Mouse (Mus musculus) midbrain, embryonic 13.5 days (tissue): ENCODE measurements around the gene Lrrc4b. TPM values are rescaled to one million over a fixed set of nuclear protein-coding genes. Genes with fewer than 3 reads are reported as not detected.

ENCODE experiments used
- ATAC-seq: fragments of 200-750 bp; cut with Nextera tagmentation; 2 replicates; pipeline ENCODE4 v1.8.0; 2017; ENCODE audit warnings: mild to moderate bottlenecking, moderate TSS enrichment, moderate library complexity
- H3K27ac ChIP-seq: fragments of 300-500 bp; sonication (generic); 2 replicates; pipeline ENCODE4 v1.5.1; 2015; ENCODE audit warnings: inconsistent platforms, mild to moderate bottlenecking, moderate library complexity
- H3K27me3 ChIP-seq: fragments of 300-500 bp; sonication (generic); 2 replicates; pipeline ENCODE4 v1.6.1; 2015; ENCODE audit warnings: mild to moderate bottlenecking, inconsistent platforms
- H3K36me3 ChIP-seq: fragments of 300-500 bp; sonication (generic); 2 replicates; pipeline ENCODE4 v1.6.1; 2015; ENCODE audit warnings: mild to moderate bottlenecking, inconsistent platforms
- H3K4me1 ChIP-seq: fragments of 300-500 bp; sonication (generic); replicated peaks from 2 replicates; pipeline ENCODE4 v1.6.1; 2015; ENCODE audit warnings: inconsistent platforms
- H3K4me2 ChIP-seq: fragments of 300-500 bp; sonication (generic); replicated peaks from 2 replicates; pipeline ENCODE4 v1.6.1; 2015; ENCODE audit warnings: moderate library complexity, mild to moderate bottlenecking, inconsistent platforms
- H3K4me3 ChIP-seq: fragments of 300-500 bp; sonication (generic); replicated peaks from 2 replicates; pipeline ENCODE4 v1.5.1; 2015; ENCODE audit warnings: mild to moderate bottlenecking, inconsistent platforms
- H3K9ac ChIP-seq: fragments of 300-500 bp; sonication (generic); replicated peaks from 2 replicates; pipeline ENCODE4 v1.6.1; 2015; ENCODE audit warnings: mild to moderate bottlenecking, inconsistent platforms
- H3K9me3 ChIP-seq: fragments of 300-500 bp; sonication (generic); 2 replicates; pipeline ENCODE4 v1.6.1; 2016; ENCODE audit warnings: mild to moderate bottlenecking, inconsistent platforms
- WGBS: fragments of 180-500 bp; shearing (Covaris S2); methylation state at CpG from one replicate; pipeline ENCODE4 v1.1.7; 2015; 5-methylcytosine and 5-hydroxymethylcytosine counted together
- microRNA-seq: library from miRNA; unstranded; fragments of <30 nt; microRNA quantifications from one replicate; pipeline ENCODE4, GENCODE M21; 2016
- polyA plus RNA-seq: library from polyadenylated mRNA; unstranded; fragments of >200 nt; fragmentation: Nextera tagmentation; extraction: Ambion mirVana; gene quantifications from 2 replicates; pipeline ENCODE4 v1.2.1, GENCODE M21; 2015

The Lrrc4b gene
- polyA plus RNA-seq, 1 experiment from 2014 or later: 15.7 TPM

DNA sequence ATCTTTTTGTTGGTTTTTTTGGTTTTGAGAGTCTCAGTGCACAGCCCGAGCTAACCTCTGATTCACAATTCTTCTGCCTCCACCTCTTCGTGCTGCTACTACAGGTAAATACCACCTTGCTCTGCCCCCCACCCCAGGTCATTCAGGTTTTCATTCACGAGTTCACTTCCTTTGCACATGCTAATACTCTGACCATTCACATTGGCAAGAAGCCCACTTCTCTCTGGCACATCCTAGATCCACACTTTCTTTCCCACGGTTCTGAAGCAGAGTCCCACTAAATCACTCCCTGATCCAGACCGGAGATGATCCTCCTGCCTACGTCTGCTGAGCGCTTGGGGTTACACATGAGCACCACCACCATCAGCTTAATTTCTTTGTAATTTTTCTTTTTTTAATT is 66.3 kb downstream of the Lrrc4b start:
- peaks cover 45% of the 10 kb centered on the region for H3K36me3 ChIP-seq
- H3K4me3 ChIP-seq: peak overlapping the region; percentile 75
- 90% methylated on average over 7 of the region's 7 CpGs for WGBS
- H3K4me1 ChIP-seq: peaks cover 36% of the 10 kb centered on the region
- H3K9me3 ChIP-seq: no peaks in the 10 kb centered on the region
- no peak overlapping the region for H3K27ac ChIP-seq
- H3K4me2 ChIP-seq: peak overlapping the region; percentile 84
- ATAC-seq: no peak
- H3K27me3 ChIP-seq: no peaks in the 10 kb centered on the region
- peak overlapping the region; percentile 94 for H3K9ac ChIP-seq

DNA sequence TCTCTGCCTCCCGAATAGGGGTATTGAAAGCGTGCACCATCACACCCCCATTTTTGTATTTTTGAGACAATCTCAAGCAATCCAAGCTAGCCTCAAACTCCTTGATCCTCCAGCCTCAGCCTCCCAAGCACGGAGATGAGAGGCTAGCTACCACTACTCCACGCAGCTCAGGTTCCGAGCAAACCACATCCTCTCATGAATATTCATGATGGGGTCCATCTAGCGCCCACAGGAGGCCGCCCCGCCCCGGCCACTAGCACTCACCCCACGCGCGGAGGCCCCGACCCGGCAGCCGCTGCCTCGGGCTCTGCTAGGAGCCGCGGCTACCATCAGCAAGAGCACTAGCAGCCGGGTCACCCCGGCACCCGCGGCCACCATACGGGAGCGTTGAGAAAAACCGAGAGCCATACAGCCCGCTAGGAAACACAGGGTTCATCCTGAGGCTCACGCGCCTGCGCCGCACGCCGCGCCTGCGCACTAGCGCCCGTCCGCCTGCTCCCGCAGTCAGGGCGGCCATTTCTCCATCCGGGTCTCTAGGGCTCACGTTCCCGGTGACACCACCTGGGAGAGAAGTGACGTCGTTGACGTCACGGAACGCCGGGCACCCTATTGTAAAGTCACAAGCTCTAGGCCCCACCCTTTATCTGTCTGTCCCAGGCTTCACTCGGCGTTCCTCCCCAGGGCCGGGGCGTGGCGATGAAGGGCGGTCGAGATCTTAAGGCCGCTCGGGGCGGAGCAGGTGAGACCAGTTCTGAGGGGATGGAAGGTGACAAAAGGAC is 67.4 kb downstream of the Lrrc4b start, which contains the start of the genes Emc10 and Fam71e1:
Gene Emc10 (minus strand): TSS at position 538 of the 779 bp plus-strand sequence.
Gene Fam71e1 (plus strand): TSS at position 590 of the 779 bp plus-strand sequence.
- ATAC-seq: peak; percentile 95
- H3K9me3 ChIP-seq: no peaks in the 10 kb centered on the region
- peak within 1 kb of the TSS; percentile 84 for H3K4me2 ChIP-seq
- peaks cover 36% of the 10 kb centered on the region for H3K4me1 ChIP-seq
- H3K27ac ChIP-seq: peak within 1 kb of the TSS; percentile 98
- H3K27me3 ChIP-seq: no peaks in the 10 kb centered on the region
- peak within 1 kb of the TSS; percentile 94 for H3K9ac ChIP-seq
- H3K4me3 ChIP-seq: peak within 1 kb of the TSS; percentile 75
- H3K36me3 ChIP-seq: peaks cover 34% of the 10 kb centered on the region
- WGBS: under 1% methylated on average over 58 of the region's 58 CpGs

DNA sequence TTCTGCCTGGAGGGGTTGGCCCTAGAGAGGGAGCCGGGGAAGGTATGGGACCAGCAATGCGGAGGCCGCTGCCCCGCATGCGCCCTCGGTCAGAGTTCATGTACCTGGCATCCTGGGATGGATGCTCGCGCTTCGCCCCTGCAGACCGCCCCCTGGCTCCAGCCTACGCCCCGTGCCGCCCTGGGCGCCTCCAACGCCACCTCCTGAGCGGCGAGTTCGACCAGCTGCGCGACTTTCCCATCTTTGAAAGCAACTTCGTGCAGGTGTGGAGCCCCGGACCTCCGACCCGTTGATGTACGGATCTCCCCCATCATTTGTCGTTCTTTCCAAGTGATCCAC is 67.9 kb downstream of the Lrrc4b start:
- ATAC-seq: no peak
- WGBS: under 1% methylated on average over 26 of the region's 26 CpGs
- H3K27ac ChIP-seq: peak overlapping the region; percentile 98

DNA sequence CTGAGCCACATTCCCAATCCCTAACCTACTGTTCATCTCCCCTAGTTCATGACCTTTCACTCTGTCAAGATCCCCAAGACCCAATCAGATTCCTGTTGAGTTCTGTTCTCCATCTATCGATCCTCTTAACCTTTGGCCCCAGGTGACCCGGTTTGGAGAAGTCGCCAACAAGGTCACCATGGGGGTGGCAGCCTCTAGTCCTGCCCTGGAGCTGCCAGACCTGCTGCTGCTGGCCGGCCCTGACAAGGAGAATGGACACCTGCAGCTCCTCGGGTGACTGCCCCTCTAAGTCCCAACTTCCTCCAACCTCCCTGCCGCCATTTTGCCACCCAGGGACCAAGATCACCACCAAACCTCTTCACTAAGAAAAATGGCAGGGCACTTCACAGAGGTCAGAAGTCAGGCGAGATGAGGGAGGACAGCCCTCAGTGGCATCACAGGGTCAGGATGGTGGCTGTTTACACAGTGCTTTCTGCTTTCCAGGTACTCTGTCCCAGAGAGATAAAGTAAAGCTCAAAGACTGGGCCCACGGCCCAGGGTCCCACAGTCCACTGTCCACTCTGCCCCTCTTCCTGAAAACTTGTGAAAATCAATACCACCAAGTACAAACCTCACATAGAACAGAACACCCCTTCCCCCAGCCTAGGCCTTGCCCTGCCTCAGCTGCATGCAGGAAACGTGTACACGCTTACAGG is 68.7 kb downstream of the Lrrc4b start:
- Histone ChIP-seq H3K27ac (peak overlapping the region; percentile 98), H3K4me2 (peak overlapping the region; percentile 84), H3K9me3 (no peaks in the 10 kb centered on the region), H3K4me1 (peaks cover 36% of the 10 kb centered on the region), H3K9ac (peak overlapping the region; percentile 91), H3K36me3 (peaks cover 21% of the 10 kb centered on the region), H3K27me3 (no peaks in the 10 kb centered on the region), H3K4me3 (peak overlapping the region; percentile 75)
- 87% methylated on average over 10 of the region's 10 CpGs for WGBS
- no peak for ATAC-seq

More for the DNA sequence above, 67.9 kb downstream of the Lrrc4b start:
- Histone ChIP-seq H3K4me3 (peak overlapping the region; percentile 75), H3K4me1 (peaks cover 36% of the 10 kb centered on the region), H3K4me2 (peak overlapping the region; percentile 84), H3K9ac (peak overlapping the region; percentile 91), H3K9me3 (no peaks in the 10 kb centered on the region), H3K36me3 (peaks cover 28% of the 10 kb centered on the region), H3K27me3 (no peaks in the 10 kb centered on the region)

DNA sequence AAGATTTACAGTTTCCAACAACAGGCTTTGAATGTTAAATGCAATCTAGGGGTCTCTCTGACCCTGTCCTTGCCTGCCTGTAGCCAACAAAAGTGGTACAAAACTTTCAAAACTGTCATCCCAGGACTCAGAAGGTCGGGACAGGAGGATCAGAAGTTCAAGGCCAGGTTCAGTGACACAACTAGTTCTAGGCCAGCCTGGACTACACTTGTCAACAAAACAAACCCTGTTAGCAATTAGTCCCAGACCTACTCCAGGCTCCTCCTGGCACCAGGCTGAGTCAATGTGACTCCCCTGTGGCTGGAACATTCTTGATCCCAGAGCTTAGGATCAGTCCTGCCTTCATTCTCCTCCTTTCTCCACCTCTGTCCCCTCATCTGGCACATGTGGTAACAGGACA is 70.1 kb downstream of the Lrrc4b start:
- no peak for ATAC-seq
- no peaks in the 10 kb centered on the region for H3K27me3 ChIP-seq
- 70% methylated on average over 1 of the region's 1 CpGs for WGBS

DNA sequence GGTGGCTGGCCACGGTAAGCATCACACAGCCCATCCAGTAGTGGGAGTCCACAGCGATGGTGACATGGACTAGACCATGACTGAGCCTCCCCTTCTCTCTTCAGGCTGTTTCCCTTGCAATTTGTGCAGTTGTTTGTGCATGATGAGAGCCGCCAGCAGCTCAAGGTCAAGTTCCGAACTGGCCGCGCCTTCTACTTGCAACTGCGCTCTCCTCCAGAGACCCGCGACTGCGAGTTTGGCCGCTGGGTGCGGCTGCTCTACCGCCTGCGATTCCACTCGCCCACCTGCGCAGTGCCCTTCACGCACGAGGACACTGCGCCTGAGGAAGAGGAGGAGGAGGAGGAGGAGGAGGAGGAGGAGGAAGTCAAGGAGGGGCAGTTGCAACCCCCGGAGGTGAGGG is 71.2 kb downstream of the Lrrc4b start:
- H3K36me3 ChIP-seq: no peaks in the 10 kb centered on the region
- H3K9me3 ChIP-seq: no peaks in the 10 kb centered on the region
- peaks cover 16% of the 10 kb centered on the region for H3K4me1 ChIP-seq
- H3K9ac ChIP-seq: no peak overlapping the region
- no peaks in the 10 kb centered on the region for H3K27me3 ChIP-seq
- H3K4me3 ChIP-seq: no peak overlapping the region
- ATAC-seq: no peak
- H3K4me2 ChIP-seq: no peak overlapping the region
- 59% methylated on average over 20 of the region's 20 CpGs for WGBS
- no peak overlapping the region for H3K27ac ChIP-seq

More for the DNA sequence above, 70.1 kb downstream of the Lrrc4b start:
- peaks cover 26% of the 10 kb centered on the region for H3K4me1 ChIP-seq
- no peak overlapping the region for H3K9ac ChIP-seq
- peaks cover 9% of the 10 kb centered on the region; the same call in 1 of the 2 replicates for H3K36me3 ChIP-seq
- H3K9me3 ChIP-seq: no peaks in the 10 kb centered on the region
- no peak overlapping the region for H3K4me2 ChIP-seq
- no peak overlapping the region for H3K27ac ChIP-seq
- H3K4me3 ChIP-seq: no peak overlapping the region

DNA sequence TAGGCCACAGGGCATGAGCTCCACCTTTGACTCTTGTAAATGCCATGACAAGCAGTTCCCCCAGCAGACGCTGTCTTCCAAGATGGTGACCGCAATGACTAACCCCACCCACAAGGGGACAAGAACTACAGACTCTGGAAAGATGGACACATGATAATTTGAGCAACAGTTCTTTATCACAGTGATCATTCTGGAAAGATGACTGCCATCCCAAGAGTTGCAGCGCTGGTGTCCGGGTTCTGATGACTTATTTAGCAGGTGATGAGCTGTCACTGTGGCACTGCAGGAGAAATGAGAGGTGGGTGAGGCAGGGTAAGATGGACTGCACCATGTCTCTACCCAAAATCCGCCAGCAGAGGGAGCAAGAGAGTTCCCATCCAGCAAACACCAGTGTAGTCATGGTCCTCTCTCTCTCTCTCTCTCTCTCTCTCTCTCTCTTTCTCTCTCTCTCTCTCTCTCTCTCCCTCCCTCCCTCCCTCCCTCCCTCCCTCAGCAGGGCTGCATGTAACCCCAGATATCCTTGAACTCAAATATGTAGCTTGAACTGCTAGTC is 72.8 kb downstream of the Lrrc4b start:
- peak; percentile 68 for ATAC-seq

DNA sequence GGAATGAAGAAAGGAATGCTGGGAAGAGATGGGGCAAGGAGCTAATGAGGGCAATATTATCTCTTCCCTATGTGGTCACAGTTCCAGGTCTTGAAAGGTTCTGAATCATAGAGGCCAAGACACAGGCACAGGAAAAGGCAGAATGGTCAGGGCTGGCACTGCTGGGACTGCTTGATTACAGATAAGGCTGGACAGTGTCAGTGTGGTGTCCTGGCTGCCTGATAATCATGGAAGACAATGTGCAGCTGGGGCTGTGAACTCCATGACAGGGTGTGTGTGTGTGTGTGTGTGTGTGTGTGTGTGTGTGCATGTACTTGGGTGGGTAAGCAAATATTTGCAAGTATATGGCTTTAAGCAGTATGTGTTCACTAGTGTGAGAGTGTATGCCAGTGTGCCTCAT is 78.7 kb downstream of the Lrrc4b start:
- H3K27me3 ChIP-seq: peaks cover 16% of the 10 kb centered on the region; the same call in 1 of the 2 replicates
- ATAC-seq: no peak
- H3K36me3 ChIP-seq: no peaks in the 10 kb centered on the region
- no peak overlapping the region for H3K27ac ChIP-seq
- no peak overlapping the region for H3K9ac ChIP-seq
- no peak overlapping the region for H3K4me2 ChIP-seq
- 0 out of 2 replicates have a peak, but pooled peaks cover 1% of the 10 kb centered on the region for H3K9me3 ChIP-seq
- no peak overlapping the region for H3K4me3 ChIP-seq
- H3K4me1 ChIP-seq: no peaks in the 10 kb centered on the region

More for the DNA sequence above, 72.8 kb downstream of the Lrrc4b start:
- H3K4me3 ChIP-seq: no peak overlapping the region
- H3K27me3 ChIP-seq: no peaks in the 10 kb centered on the region
- WGBS: 39% methylated on average over 5 of the region's 5 CpGs
- peaks cover 9% of the 10 kb centered on the region for H3K4me1 ChIP-seq
- H3K4me2 ChIP-seq: no peak overlapping the region
- no peak overlapping the region for H3K9ac ChIP-seq
- no peak overlapping the region for H3K27ac ChIP-seq
- H3K9me3 ChIP-seq: no peaks in the 10 kb centered on the region
- no peaks in the 10 kb centered on the region for H3K36me3 ChIP-seq

Small RNA genes lying within 50 kb of the gene (microRNA-seq; reads per million reads assigned to microRNA genes)
- not detected for gene Mir7052

Other genes starting within 250 kb of the Lrrc4b start
- gene Klk1b24, start 240.8 kb upstream of the Lrrc4b start, polyA plus RNA-seq: not detected in 2 replicates
- gene Klk1b3, start 230.8 kb upstream of the Lrrc4b start, polyA plus RNA-seq: not detected in 2 replicates
- gene Klk1b4, start 221.6 kb upstream of the Lrrc4b start, polyA plus RNA-seq: not detected in 2 replicates
- not detected in 2 replicates for gene Klk1b5, start 213.1 kb upstream of the Lrrc4b start, polyA plus RNA-seq
- gene Klk1, start 203.7 kb upstream of the Lrrc4b start, polyA plus RNA-seq: not detected in 2 replicates
- not detected in 2 replicates for gene Gm36864, start 192.8 kb upstream of the Lrrc4b start, polyA plus RNA-seq
- gene 1700028J19Rik, start 182.3 kb upstream of the Lrrc4b start, polyA plus RNA-seq: 1.5 and 1.6 TPM in 2 replicates
- gene 2410002F23Rik, start 182.3 kb upstream of the Lrrc4b start, polyA plus RNA-seq: 205 and 217 TPM in 2 replicates
- gene Acp4, start 171.6 kb upstream of the Lrrc4b start, polyA plus RNA-seq: 0.09 TPM in 1 of 2 replicates, not detected in the other
- gene Gm15517, start 167.6 kb upstream of the Lrrc4b start, polyA plus RNA-seq: not detected in 2 replicates
- 3.7 and 4.0 TPM in 2 replicates for gene Clec11a, start 122.1 kb upstream of the Lrrc4b start, polyA plus RNA-seq
- gene Shank1, start 118.8 kb upstream of the Lrrc4b start, polyA plus RNA-seq: 26.0 and 26.4 TPM in 2 replicates
- 16.9 and 17.6 TPM in 2 replicates for gene Syt3, start 44.9 kb upstream of the Lrrc4b start, polyA plus RNA-seq
- 0.70 and 1.4 TPM in 2 replicates for gene 1700008O03Rik, start 43.2 kb upstream of the Lrrc4b start, polyA plus RNA-seq
- gene Aspdh, start 36.4 kb downstream of the Lrrc4b start, polyA plus RNA-seq: 8.6 and 10.8 TPM in 2 replicates
- 41.6 and 44.8 TPM in 2 replicates for gene Josd2, start 39.0 kb downstream of the Lrrc4b start, polyA plus RNA-seq
- gene Emc10, start 67.5 kb downstream of the Lrrc4b start, polyA plus RNA-seq: 118 and 129 TPM in 2 replicates
- gene Fam71e1, start 67.6 kb downstream of the Lrrc4b start, polyA plus RNA-seq: 43.0 and 46.1 TPM in 2 replicates
- 0.16 and 0.23 TPM in 2 replicates for gene Mybpc2, start 95.6 kb downstream of the Lrrc4b start, polyA plus RNA-seq
- gene Spib, start 103.1 kb downstream of the Lrrc4b start, polyA plus RNA-seq: not detected in 2 replicates
- gene Pold1, start 119.8 kb downstream of the Lrrc4b start, polyA plus RNA-seq: 38.7 and 40.1 TPM in 2 replicates
- gene Nr1h2, start 124.9 kb downstream of the Lrrc4b start, polyA plus RNA-seq: 71.3 and 74.9 TPM in 2 replicates
- gene Napsa, start 143.4 kb downstream of the Lrrc4b start, polyA plus RNA-seq: 0.64 and 1.3 TPM in 2 replicates
- 3.7 and 4.4 TPM in 2 replicates for gene Kcnc3, start 161.6 kb downstream of the Lrrc4b start, polyA plus RNA-seq
- gene Myh14, start 241.8 kb downstream of the Lrrc4b start, polyA plus RNA-seq: 0.84 and 1.2 TPM in 2 replicates